Mouse (Mus musculus) liver, embryonic 13.5 days (tissue): Measurements from ENCODE around the gene Lama2. TPM values are rescaled to one million over a fixed set of nuclear protein-coding genes. Genes with fewer than 3 reads are reported as not detected.

Source experiments
- ATAC-seq: fragments of 200-750 bp; cut with Nextera tagmentation; 2 replicates; pipeline ENCODE4 v1.8.0; 2017; ENCODE audit warnings: low read depth, mild to moderate bottlenecking, moderate number of reproducible peaks, moderate library complexity
- DNase-seq: peaks from one replicate; pipeline ENCODE4 v3.0.0; 2022
- H3K27ac ChIP-seq: fragments of 300-500 bp; sonication (generic); 2 replicates; pipeline ENCODE4 v1.5.1; 2015; ENCODE audit warnings: moderate library complexity, mild to moderate bottlenecking, inconsistent platforms
- H3K27me3 ChIP-seq: fragments of 300-500 bp; sonication (generic); 2 replicates; pipeline ENCODE4 v1.6.1; 2015; ENCODE audit warnings: mild to moderate bottlenecking, inconsistent platforms
- H3K36me3 ChIP-seq: fragments of 300-500 bp; sonication (generic); 2 replicates; pipeline ENCODE4 v1.6.1; 2015; ENCODE audit warnings: mild to moderate bottlenecking, inconsistent platforms
- H3K4me1 ChIP-seq: fragments of 300-500 bp; sonication (generic); replicated peaks from 2 replicates; pipeline ENCODE4 v1.6.1; 2015; ENCODE audit warnings: inconsistent platforms
- H3K4me2 ChIP-seq: fragments of 300-500 bp; sonication (generic); 2 replicates; pipeline ENCODE4 v1.6.1; 2015; ENCODE audit warnings: inconsistent platforms, mild to moderate bottlenecking, moderate library complexity
- H3K4me3 ChIP-seq: fragments of 300-500 bp; sonication (generic); replicated peaks from 2 replicates; pipeline ENCODE4 v1.5.1; 2015; ENCODE audit warnings: mild to moderate bottlenecking, inconsistent platforms
- H3K9ac ChIP-seq: fragments of 300-500 bp; sonication (generic); 2 replicates; pipeline ENCODE4 v1.6.1; 2015; ENCODE audit warnings: mild to moderate bottlenecking, inconsistent platforms
- H3K9me3 ChIP-seq: fragments of 300-500 bp; sonication (generic); replicated peaks from 2 replicates; pipeline ENCODE4 v1.6.1; 2016; ENCODE audit warnings: inconsistent platforms
- WGBS: fragments of 180-500 bp; shearing (Covaris S2); methylation state at CpG from one replicate; pipeline ENCODE4 v1.1.7; 2015; ENCODE audit not compliant: insufficient replicate concordance; 5-methylcytosine and 5-hydroxymethylcytosine counted together
- polyA plus RNA-seq: library from polyadenylated mRNA; unstranded; fragments of >200 nt; fragmentation: Nextera tagmentation; extraction: Ambion mirVana; gene quantifications from 2 replicates; pipeline ENCODE4 v1.2.1, GENCODE M21; 2015

Lama2 gene
- polyA plus RNA-seq, 1 experiment from 2014 or later, result 0.41 TPM

GRCm38 (mm10) chr10:27233577-27233976, 386.0 kb downstream of the Lama2 start:
- Histone ChIP-seq H3K9ac (no peak overlapping the region), H3K27me3 (no peaks in the 10 kb centered on the region), H3K4me2 (no peak overlapping the region), H3K4me3 (no peak overlapping the region), H3K36me3 (no peaks in the 10 kb centered on the region), H3K9me3 (no peaks in the 10 kb centered on the region), H3K4me1 (no peaks in the 10 kb centered on the region), H3K27ac (no peak overlapping the region)
- no peak for ATAC-seq
- 61% methylated on average over 5 of the region's 5 CpGs for WGBS
- no peak for DNase-seq

- no peaks in the 10 kb centered on the region for H3K9me3 ChIP-seq
- H3K4me3 ChIP-seq, result no peak overlapping the region
- ATAC-seq (no peak), DNase-seq (no peak)
- no peak overlapping the region for H3K27ac ChIP-seq
- H3K27me3 ChIP-seq, result no peaks in the 10 kb centered on the region
- no peak overlapping the region for H3K4me2 ChIP-seq
- no peaks in the 10 kb centered on the region for H3K4me1 ChIP-seq
- WGBS, result 70% methylated on average over 8 of the region's 8 CpGs
- H3K9ac ChIP-seq, result no peak overlapping the region
- H3K36me3 ChIP-seq, result no peaks in the 10 kb centered on the region
Observed at GRCm38 (mm10) chr10:27223815-27224375, 395.7 kb downstream of the Lama2 start.

GRCm38 (mm10) chr10:27222639-27223315, 396.8 kb downstream of the Lama2 start:
- no peak overlapping the region for H3K4me2 ChIP-seq
- ATAC-seq (no peak), DNase-seq (no peak)
- no peaks in the 10 kb centered on the region for H3K27me3 ChIP-seq
- H3K4me3 ChIP-seq, result no peak overlapping the region
- 67% methylated on average over 6 of the region's 6 CpGs for WGBS
- no peak overlapping the region for H3K27ac ChIP-seq
- no peak overlapping the region for H3K9ac ChIP-seq
- H3K36me3 ChIP-seq, result no peaks in the 10 kb centered on the region
- H3K9me3 ChIP-seq, result no peaks in the 10 kb centered on the region
- no peaks in the 10 kb centered on the region for H3K4me1 ChIP-seq

GRCm38 (mm10) chr10:27219698-27220097, 399.9 kb downstream of the Lama2 start:
- Histone ChIP-seq H3K4me2 (no peak overlapping the region), H3K4me1 (no peaks in the 10 kb centered on the region), H3K27me3 (no peaks in the 10 kb centered on the region), H3K9me3 (no peaks in the 10 kb centered on the region), H3K27ac (no peak overlapping the region), H3K4me3 (no peak overlapping the region), H3K9ac (no peak overlapping the region), H3K36me3 (no peaks in the 10 kb centered on the region)
- DNase-seq (no peak), ATAC-seq (no peak)
- 25% methylated on average over 1 of the region's 1 CpGs for WGBS

- no peak for ATAC-seq
- no peaks in the 10 kb centered on the region for H3K4me1 ChIP-seq
- no peak for DNase-seq
- 21% methylated on average over 12 of the region's 12 CpGs for WGBS
- no peaks in the 10 kb centered on the region for H3K36me3 ChIP-seq
- no peak overlapping the region for H3K27ac ChIP-seq
- H3K27me3 ChIP-seq, result 0 out of 2 replicates have a peak, but pooled peaks cover 3% of the 10 kb centered on the region
- no peak overlapping the region for H3K4me2 ChIP-seq
- no peak overlapping the region for H3K9ac ChIP-seq
- H3K4me3 ChIP-seq, result no peak overlapping the region
- H3K9me3 ChIP-seq, result no peaks in the 10 kb centered on the region
Observed at GRCm38 (mm10) chr10:27207320-27207719, 412.2 kb downstream of the Lama2 start.

GRCm38 (mm10) chr10:27198443-27198842, 421.1 kb downstream of the Lama2 start:
- no peaks in the 10 kb centered on the region for H3K36me3 ChIP-seq
- H3K27ac ChIP-seq, result no peak overlapping the region
- ATAC-seq (no peak), DNase-seq (no peak)
- H3K4me1 ChIP-seq, result no peaks in the 10 kb centered on the region
- WGBS, result 35% methylated on average over 1 of the region's 1 CpGs
- no peak overlapping the region for H3K4me2 ChIP-seq
- no peaks in the 10 kb centered on the region for H3K9me3 ChIP-seq
- no peak overlapping the region for H3K9ac ChIP-seq
- no peaks in the 10 kb centered on the region for H3K27me3 ChIP-seq
- H3K4me3 ChIP-seq, result no peak overlapping the region

- Histone ChIP-seq H3K36me3 (no peaks in the 10 kb centered on the region), H3K4me1 (no peaks in the 10 kb centered on the region), H3K27me3 (no peaks in the 10 kb centered on the region), H3K4me2 (no peak overlapping the region), H3K4me3 (no peak overlapping the region), H3K27ac (no peak overlapping the region), H3K9me3 (no peaks in the 10 kb centered on the region), H3K9ac (no peak overlapping the region)
- 75% methylated on average over 8 of the region's 8 CpGs for WGBS
- DNase-seq (no peak), ATAC-seq (no peak)
Observed at GRCm38 (mm10) chr10:27193986-27194908, 425.3 kb downstream of the Lama2 start.

GRCm38 (mm10) chr10:27188630-27189365, 430.8 kb downstream of the Lama2 start:
- no peak overlapping the region for H3K4me3 ChIP-seq
- H3K4me2 ChIP-seq, result no peak overlapping the region
- no peaks in the 10 kb centered on the region for H3K36me3 ChIP-seq
- 61% methylated on average over 9 of the region's 9 CpGs for WGBS
- H3K9ac ChIP-seq, result no peak overlapping the region
- no peaks in the 10 kb centered on the region for H3K4me1 ChIP-seq
- DNase-seq (no peak), ATAC-seq (no peak)
- H3K27me3 ChIP-seq, result no peaks in the 10 kb centered on the region
- H3K9me3 ChIP-seq, result no peaks in the 10 kb centered on the region
- H3K27ac ChIP-seq, result no peak overlapping the region

- Histone ChIP-seq H3K9me3 (no peaks in the 10 kb centered on the region), H3K4me2 (no peak overlapping the region), H3K9ac (no peak overlapping the region), H3K27ac (no peak overlapping the region), H3K4me1 (no peaks in the 10 kb centered on the region), H3K27me3 (no peaks in the 10 kb centered on the region), H3K36me3 (no peaks in the 10 kb centered on the region), H3K4me3 (no peak overlapping the region)
- no peak for ATAC-seq
- no peak for DNase-seq
- WGBS, result 72% methylated on average over 5 of the region's 5 CpGs
Observed at GRCm38 (mm10) chr10:27184185-27184584, 435.4 kb downstream of the Lama2 start.

- Histone ChIP-seq H3K9me3 (no peaks in the 10 kb centered on the region), H3K9ac (no peak overlapping the region), H3K36me3 (no peaks in the 10 kb centered on the region), H3K27ac (no peak overlapping the region), H3K4me2 (no peak overlapping the region), H3K4me3 (no peak overlapping the region), H3K27me3 (no peaks in the 10 kb centered on the region), H3K4me1 (no peaks in the 10 kb centered on the region)
- WGBS, result 31% methylated on average over 2 of the region's 2 CpGs
- ATAC-seq (no peak), DNase-seq (no peak)
Observed at GRCm38 (mm10) chr10:27174271-27174670, 445.3 kb downstream of the Lama2 start.

GRCm38 (mm10) chr10:27164738-27165137, 454.8 kb downstream of the Lama2 start:
- no peak for ATAC-seq
- H3K27me3 ChIP-seq, result no peaks in the 10 kb centered on the region
- no peak overlapping the region for H3K27ac ChIP-seq
- no peak overlapping the region for H3K9ac ChIP-seq
- H3K4me3 ChIP-seq, result no peak overlapping the region
- H3K36me3 ChIP-seq, result no peaks in the 10 kb centered on the region
- no peaks in the 10 kb centered on the region for H3K4me1 ChIP-seq
- 52% methylated on average over 3 of the region's 3 CpGs for WGBS
- DNase-seq, result no peak
- no peak overlapping the region for H3K4me2 ChIP-seq
- H3K9me3 ChIP-seq, result no peaks in the 10 kb centered on the region
